Mouse (Mus musculus) CH12.LX (cell line): Measurements from ENCODE around the gene Usp7. TPM values are rescaled to one million over a fixed set of nuclear protein-coding genes. Genes with fewer than 3 reads are reported as not detected.

Experiments used
- DNase-seq: peaks from one replicate; pipeline ENCODE4 v3.0.0-alpha.2; 2013; ENCODE audit errors: extremely low read depth
- H3K27ac ChIP-seq: 2 replicates; pipeline ENCODE4 v1.5.1; 2012; ENCODE audit warnings: low read depth, mild to moderate bottlenecking, control low read depth, moderate library complexity; ENCODE audit not compliant: insufficient read depth
- H3K27me3 ChIP-seq: replicated peaks from 2 replicates; pipeline ENCODE3; 2012; ENCODE audit warnings: inconsistent platforms
- H3K36me3 ChIP-seq, 2 experiments: replicated peaks in 1 of 2; 2 replicates each; pipeline versions ENCODE3 to v1.6.1; 2012; ENCODE audit warnings: inconsistent platforms in 1 of 2, low read length in 1 of 2, mild to moderate bottlenecking in 1 of 2, mixed read lengths in 1 of 2, moderate library complexity in 1 of 2; ENCODE audit not compliant: control insufficient read depth in 1 of 2, insufficient read depth in 1 of 2
- H3K4me1 ChIP-seq, 2 experiments: 2 replicates each; pipeline ENCODE4 v1.6.1; 2012; ENCODE audit warnings: inconsistent platforms in 1 of 2, moderate library complexity in 1 of 2; ENCODE audit not compliant: insufficient read depth in 2 of 2, control insufficient read depth in 1 of 2
- H3K4me2 ChIP-seq: 2 replicates; pipeline ENCODE4 v1.6.1; 2012; ENCODE audit warnings: low read depth, mild to moderate bottlenecking, control low read depth; ENCODE audit not compliant: poor library complexity, insufficient read depth, severe bottlenecking
- H3K4me3 ChIP-seq, 3 experiments: fragments of 150-350 bp in 1 of 3; sonication (generic) in 1 of 3; replicated peaks in 1 of 3; 2 replicates each; pipeline versions ENCODE3 to v1.5.1; 2011 to 2012; ENCODE audit warnings: low read depth in 2 of 3, low read length in 2 of 3, mild to moderate bottlenecking in 2 of 3, moderate library complexity in 2 of 3, control low read depth in 1 of 3, improper control_type of control experiment in 1 of 3, inconsistent platforms in 1 of 3, mixed read lengths in 1 of 3; ENCODE audit not compliant: poor library complexity in 1 of 3
- H3K79me2 ChIP-seq: replicated peaks from 2 replicates; pipeline ENCODE4 v1.6.1; 2012; ENCODE audit warnings: mild to moderate bottlenecking, moderate library complexity; ENCODE audit not compliant: control insufficient read depth, poor library complexity, insufficient read depth, severe bottlenecking; ENCODE audit errors: extremely low read depth
- H3K9ac ChIP-seq: 2 replicates; pipeline ENCODE4 v1.6.1; 2012; ENCODE audit warnings: low read depth, mild to moderate bottlenecking, control low read depth, moderate library complexity; ENCODE audit not compliant: insufficient read depth
- H3K9me3 ChIP-seq: replicated peaks from 2 replicates; pipeline ENCODE3; 2012; ENCODE audit warnings: low read length, inconsistent platforms, mixed read lengths
- BHLHE40 ChIP-seq: IDR thresholded peaks from 2 replicates; pipeline ENCODE4 v1.6.1; 2011; ENCODE audit warnings: mild to moderate bottlenecking, low read depth, low read length, improper control_type of control experiment
- CHD2 ChIP-seq: IDR thresholded peaks from 2 replicates; pipeline ENCODE4 v1.6.1; 2011; ENCODE audit warnings: low read length, improper control_type of control experiment
- CTCF ChIP-seq, 2 experiments: IDR thresholded peaks in 1 of 2; conservative IDR thresholded peaks in 1 of 2; 2 replicates each; pipeline ENCODE4 v1.5.1; 2011 to 2012; ENCODE audit warnings: low read depth in 2 of 2, low read length in 2 of 2, improper control_type of control experiment in 1 of 2, inconsistent platforms in 1 of 2, mild to moderate bottlenecking in 1 of 2, moderate library complexity in 1 of 2
- E2F4 ChIP-seq: IDR thresholded peaks from 2 replicates; pipeline ENCODE4 v1.6.1; 2011; ENCODE audit warnings: low read depth, low read length, improper control_type of control experiment; ENCODE audit not compliant: insufficient replicate concordance
- ELF1 ChIP-seq: IDR thresholded peaks from 2 replicates; pipeline ENCODE4 v1.6.1; 2014; ENCODE audit warnings: low read depth, mild to moderate bottlenecking, inconsistent platforms, low read length, improper control_type of control experiment
- MAFK ChIP-seq: IDR thresholded peaks from 2 replicates; pipeline ENCODE4 v1.6.1; 2011; ENCODE audit warnings: low read length, improper control_type of control experiment; ENCODE audit not compliant: insufficient replicate concordance
- MAX ChIP-seq: IDR thresholded peaks from 2 replicates; pipeline ENCODE4 v1.6.1; 2011; ENCODE audit warnings: low read length, improper control_type of control experiment
- MAZ ChIP-seq: IDR thresholded peaks from 2 replicates; pipeline ENCODE4 v1.6.1; 2012; ENCODE audit warnings: low read depth, mild to moderate bottlenecking, inconsistent platforms, low read length, improper control_type of control experiment, moderate library complexity
- MYC ChIP-seq: IDR thresholded peaks from 2 replicates; pipeline ENCODE4 v1.6.1; 2011; ENCODE audit warnings: low read depth, mild to moderate bottlenecking, improper control_type of control experiment, low read length
- NELFE ChIP-seq: IDR thresholded peaks from 2 replicates; pipeline ENCODE4 v1.6.1; 2011; ENCODE audit warnings: low read depth, low read length, improper control_type of control experiment
- PAX5 ChIP-seq: IDR thresholded peaks from 2 replicates; pipeline ENCODE4 v1.6.1; 2012; ENCODE audit warnings: low read length, inconsistent platforms, mixed read lengths
- POLR2A ChIP-seq: IDR thresholded peaks from 2 replicates; pipeline ENCODE4 v1.6.1; 2011; ENCODE audit warnings: low read depth, mild to moderate bottlenecking, improper control_type of control experiment, low read length
- SMC3 ChIP-seq: IDR thresholded peaks from 2 replicates; pipeline ENCODE4 v1.6.1; 2011; ENCODE audit warnings: low read depth, low read length, improper control_type of control experiment
- USF2 ChIP-seq: conservative IDR thresholded peaks from 2 replicates; pipeline ENCODE4 v1.6.1; 2011; ENCODE audit warnings: low read depth, low read length, improper control_type of control experiment
- ZKSCAN1 ChIP-seq: IDR thresholded peaks from 2 replicates; pipeline ENCODE4 v1.6.1; 2012; ENCODE audit warnings: low read depth, inconsistent platforms, low read length, improper control_type of control experiment, borderline replicate concordance
- ZMIZ1 ChIP-seq: IDR thresholded peaks from 2 replicates; pipeline ENCODE4 v1.6.1; 2012; ENCODE audit warnings: low read depth, mild to moderate bottlenecking, inconsistent platforms, low read length, improper control_type of control experiment
- dilution Hi-C: fragments of 300-500 bp; cut with MboI; formaldehyde crosslinking; loops from 2 replicates; pipeline ENCODE4 v1.14.3; 2020; ENCODE audit warnings: low sequenced_read_pairs; ENCODE audit not compliant: extremely low pct_unique_long_range_greater_than_20kb, extremely low pct_ligation_motif_present
- in situ Hi-C: fragments of 300-500 bp; cut with MboI; formaldehyde crosslinking; loops from 3 replicates; pipeline ENCODE4 v1.14.3; 2019; ENCODE audit warnings: low sequenced_read_pairs, low pct_ligation_motif_present, low pct_unique_long_range_greater_than_20kb, mixed read lengths
- polyA plus RNA-seq: library from polyadenylated mRNA; unstranded; fragments of >175 nt; gene quantifications from 2 replicates; pipeline ENCODE4 v1.2.1, GENCODE M21; 2012; ENCODE audit warnings: low read depth; ENCODE audit not compliant: insufficient read length
- total RNA-seq, 2 experiments: library from RNA; depleted of rRNA; stranded (reverse); fragments of 300-350 nt in 1 of 2; fragments of >200 nt in 1 of 2; gene quantifications; 2 replicates each; pipeline ENCODE4 v1.2.3; 2012 to 2014

The Usp7 gene
- total and polyA plus RNA-seq, 3 experiments: 113 to 169 (median 143) TPM

GRCm38 (mm10) chr16:8783198-8783913 is 8.8 kb downstream of the Usp7 start (continued):
- no peak for TF ChIP-seq MAFK
- TF ChIP-seq USF2: no peak
- peak; percentile 54 for TF ChIP-seq BHLHE40
- no peak for TF ChIP-seq ZMIZ1
- no peak for TF ChIP-seq ZKSCAN1

DNA sequence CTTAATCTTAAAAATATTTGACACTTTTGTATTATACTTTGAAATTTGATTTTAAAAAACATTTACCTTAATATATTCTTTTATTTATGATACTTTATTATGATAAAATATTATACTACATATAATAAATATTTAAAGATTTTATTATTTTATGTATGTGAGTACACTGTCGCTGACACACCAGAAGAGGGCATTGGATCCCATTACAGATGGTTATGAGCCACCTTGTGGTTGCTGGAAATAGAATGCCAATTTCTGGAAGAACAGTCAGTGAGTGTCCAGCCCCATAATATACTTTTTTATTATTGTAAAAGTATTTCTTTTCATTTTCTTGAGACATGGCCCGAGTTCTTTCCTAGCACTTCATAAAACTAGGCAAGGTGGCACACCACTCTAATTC is 10.4 kb downstream of the Usp7 start:
- H3K79me2 ChIP-seq: no peaks in the 10 kb centered on the region; the same call in 1 of the 2 replicates
- H3K4me1 ChIP-seq: no peaks in the 10 kb centered on the region; a peak in 1 of 4 replicates
- no peak for DNase-seq
- no peak for TF ChIP-seq MAZ
- no peak for TF ChIP-seq MYC
- no peak for TF ChIP-seq ELF1
- peak in 1 of 2 experiments; percentile 59; a peak in 2 of 4 replicates for TF ChIP-seq CTCF (conservative IDR thresholded peaks at IDR 0.05 in 1 of 2, IDR thresholded peaks at IDR 0.05 in 1 of 2; ENCODE audit: low read depth in 2 of 2, low read length in 2 of 2)
- no peak for TF ChIP-seq PAX5
- no peak for TF ChIP-seq USF2
- no peak for TF ChIP-seq CHD2
- TF ChIP-seq MAX: no peak
- TF ChIP-seq POLR2A: no peak
- TF ChIP-seq, all 38 proteins: peak for 1
- Histone ChIP-seq H3K9me3 (no peaks in the 10 kb centered on the region), H3K4me3 (no peak overlapping the region), H3K36me3 (no peaks in the 10 kb centered on the region), H3K9ac (no peak overlapping the region), H3K4me2 (no peak overlapping the region), H3K27ac (no peak overlapping the region), H3K27me3 (no peaks in the 10 kb centered on the region)
- dilution Hi-C loops: no loop called here
- in situ Hi-C loops: no loop called here

DNA sequence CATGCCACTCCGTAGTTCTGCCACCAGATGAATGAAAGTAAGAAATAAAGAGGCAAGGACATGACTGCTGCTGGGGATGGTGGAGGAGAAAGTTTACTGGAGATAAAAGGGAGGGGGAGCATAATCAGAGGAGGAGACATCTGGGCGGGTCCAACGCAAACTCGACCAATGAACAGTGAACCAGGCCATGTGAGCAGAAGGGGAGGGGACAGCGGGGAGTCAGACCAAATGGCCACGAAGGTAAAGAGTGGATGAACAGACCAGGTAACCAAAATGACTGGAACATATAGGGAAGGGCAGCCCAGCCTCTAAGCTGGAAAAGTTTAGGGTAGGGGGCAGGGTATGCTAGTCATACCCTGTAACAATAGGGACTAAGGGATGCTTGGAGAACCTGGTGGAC is 10.9 kb downstream of the Usp7 start:
- Histone ChIP-seq H3K27ac (no peak overlapping the region), H3K4me2 (no peak overlapping the region), H3K27me3 (no peaks in the 10 kb centered on the region), H3K9me3 (no peaks in the 10 kb centered on the region), H3K9ac (no peak overlapping the region), H3K79me2 (no peaks in the 10 kb centered on the region; the same call in 1 of the 2 replicates), H3K4me1 (no peaks in the 10 kb centered on the region; a peak in 1 of 4 replicates), H3K4me3 (no peak overlapping the region), H3K36me3 (no peaks in the 10 kb centered on the region)
- in situ Hi-C loops: no loop called here
- TF ChIP-seq ELF1: no peak
- TF ChIP-seq NELFE: no peak
- no peak for TF ChIP-seq ZMIZ1
- TF ChIP-seq SMC3: no peak
- TF ChIP-seq CHD2: no peak
- no peak for TF ChIP-seq POLR2A
- no peak for TF ChIP-seq E2F4
- no peak for TF ChIP-seq MYC
- dilution Hi-C loops: no loop called here
- no peak for DNase-seq
